Mouse (Mus musculus) liver, adult 2 months (tissue): ENCODE measurements around the gene Acvr1b.

Experiments used
- CTCF ChIP-seq: fragments of 200-500 bp; IDR thresholded peaks from 2 replicates; pipeline ENCODE4 v1.5.1; 2011; ENCODE audit warnings: low read depth, low read length, control low read depth
- POLR2A ChIP-seq: fragments of 200-500 bp; IDR thresholded peaks from 2 replicates; pipeline ENCODE4 v1.6.1; 2011; ENCODE audit warnings: low read length, control low read depth; ENCODE audit not compliant: insufficient read depth; ENCODE audit errors: extremely low read depth

GRCm38 (mm10) chr15:101189981-101190761 is 16.3 kb downstream of the Acvr1b start:
- TF ChIP-seq CTCF (no peak), POLR2A (no peak)
